Mouse (Mus musculus): ENCODE data around the gene Hcfc2.

- no peak for TF ChIP-seq CTCF (IDR thresholded peaks at IDR 0.05; ENCODE audit: extremely low read depth, insufficient read depth, low read length)
- TF ChIP-seq POLR2A (IDR thresholded peaks at IDR 0.05; ENCODE audit: extremely low read depth, insufficient read depth, low read length) = no peak
Observed at GRCm38 (mm10) chr10:82790504-82790903, 94.5 kb downstream of the Hcfc2 start.

All from cortical plate, adult 2 months (tissue).